Mouse (Mus musculus) urinary bladder, postnatal 36 days (tissue): ENCODE data around the gene Vps36.
A peak's percentile ranks its signal among the peaks of the same experiment; 100 is the strongest.

ENCODE experiments used
- DNase-seq, 2 experiments: peaks; one replicate each; pipeline ENCODE4 v3.0.0; 2022; ENCODE audit warnings: low spot score in 2 of 2, mixed read lengths in 1 of 2

The Vps36 gene

GRCm38 (mm10) chr8:22192660-22193431 lies at the start of gene Vps36:
Vps36 (plus strand) TSS chr8:22192809.
- DNase-seq, result peak; percentile 86 to 87

GRCm38 (mm10) chr8:22143764-22144491 lies 48.7 kb upstream of the Vps36 start:
- no peak for DNase-seq

GRCm38 (mm10) chr8:22145831-22146230 lies 46.8 kb upstream of the Vps36 start:
- no peak for DNase-seq

GRCm38 (mm10) chr8:22147706-22148366 lies 44.8 kb upstream of the Vps36 start:
- DNase-seq, result no peak

GRCm38 (mm10) chr8:22148367-22148740 lies 44.3 kb upstream of the Vps36 start:
- DNase-seq, result no peak

GRCm38 (mm10) chr8:22149643-22150344 lies 42.8 kb upstream of the Vps36 start:
- DNase-seq, result no peak

- DNase-seq, result no peak
Measured at GRCm38 (mm10) chr8:22150345-22150663, 42.3 kb upstream of the Vps36 start.

GRCm38 (mm10) chr8:22162206-22162605 lies 30.4 kb upstream of the Vps36 start:
- DNase-seq, result no peak

GRCm38 (mm10) chr8:22164431-22164830 lies 28.2 kb upstream of the Vps36 start:
- no peak for DNase-seq

GRCm38 (mm10) chr8:22165251-22166079 lies 27.1 kb upstream of the Vps36 start:
- DNase-seq, result no peak

GRCm38 (mm10) chr8:22166080-22166603 lies 26.5 kb upstream of the Vps36 start, which contains the start of gene Nek3:
Nek3 (minus strand) TSS chr8:22166435.
- peak; percentile 64 to 77 for DNase-seq

GRCm38 (mm10) chr8:22169167-22169566 lies 23.4 kb upstream of the Vps36 start:
- no peak for DNase-seq

GRCm38 (mm10) chr8:22175966-22176365 lies 16.6 kb upstream of the Vps36 start:
- no peak for DNase-seq

- no peak for DNase-seq
Measured at GRCm38 (mm10) chr8:22184884-22185283, 7.7 kb upstream of the Vps36 start.

GRCm38 (mm10) chr8:22185431-22186397 lies 6.9 kb upstream of the Vps36 start, which contains the start of gene Ckap2:
Ckap2 (minus strand) TSS chr8:22185819.
- peak; percentile 79 to 90 for DNase-seq

GRCm38 (mm10) chr8:22193432-22194010 lies 912 bp downstream of the Vps36 start:
- peak; percentile 21 to 44 for DNase-seq

GRCm38 (mm10) chr8:22197914-22198313 lies 5.3 kb downstream of the Vps36 start:
- DNase-seq, result no peak

- DNase-seq, result no peak
Measured at GRCm38 (mm10) chr8:22199481-22199880, 6.9 kb downstream of the Vps36 start.

GRCm38 (mm10) chr8:22207535-22207934 lies 14.9 kb downstream of the Vps36 start:
- DNase-seq, result no peak
